Mouse (Mus musculus) adrenal gland, postnatal 14 days (tissue): ENCODE results near the gene Vmn2r73. TPM values are rescaled to one million over a fixed set of nuclear protein-coding genes. Genes with fewer than 3 reads are reported as not detected.

Experiments
- DNase-seq: peaks from one replicate; pipeline ENCODE4 v3.0.0; 2021; ENCODE audit warnings: mixed read lengths
- long read RNA-seq, 2 experiments: library from polyadenylated mRNA; stranded (forward); transcript quantifications; one replicate each; pipeline ENCODE4 v2.0.0; 2021
- total RNA-seq: library from RNA; stranded (reverse); gene quantifications from 2 replicates; pipeline ENCODE4 v1.2.3, GENCODE M21; 2021

Vmn2r73 gene
- not detected in 2 replicates for total RNA-seq
- long read RNA-seq, experiment 1 = 0 reads
- long read RNA-seq, experiment 2 = 0 reads

GRCm38 (mm10) chr7:85876166-85876565 is at the start of gene Vmn2r73:
Gene Vmn2r73, minus strand, starts transcription at chr7:85876266.
- DNase-seq = no peak

DNA sequence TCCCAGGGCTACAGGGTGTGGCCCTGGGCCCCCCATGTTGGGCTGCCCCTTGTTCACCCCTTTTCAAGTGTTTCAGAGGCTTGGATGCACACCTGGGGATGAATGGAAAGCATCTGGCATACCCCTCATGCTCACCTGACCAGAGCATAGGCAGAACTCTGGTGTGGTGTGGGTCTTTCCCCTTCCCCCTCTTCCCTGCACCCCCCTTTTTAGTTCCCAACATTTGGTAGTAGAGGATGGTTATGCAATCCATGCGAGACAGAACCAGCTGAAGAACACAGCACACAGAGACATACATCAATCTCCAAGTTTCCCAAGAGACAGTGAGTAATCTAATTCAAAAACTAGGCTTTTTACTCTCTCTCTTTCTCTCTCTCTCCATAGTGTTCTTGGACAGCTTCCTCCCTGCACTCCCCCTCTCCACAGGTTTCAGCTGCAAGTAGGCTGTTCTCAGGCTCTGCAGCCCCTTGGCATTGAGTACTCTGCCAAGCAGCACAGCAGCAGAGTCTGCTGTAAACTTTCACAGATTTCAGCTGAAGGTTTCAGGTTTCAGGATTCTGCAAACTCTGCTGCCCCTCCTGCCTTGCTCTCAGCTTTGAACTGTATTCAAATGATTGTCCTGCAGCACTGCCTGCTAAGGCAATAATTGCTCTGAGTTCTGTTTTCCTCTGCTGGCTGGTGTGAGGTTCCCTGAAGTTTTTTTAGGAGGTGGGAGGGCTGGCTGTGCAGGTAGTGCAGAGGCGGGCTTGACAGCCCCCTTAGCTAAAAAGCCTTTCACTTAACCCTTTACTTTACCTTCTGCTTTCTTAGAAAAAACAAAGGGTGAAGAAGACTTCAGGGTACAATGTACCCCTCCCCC is 35.7 kb downstream of the Vmn2r73 start:
- no peak for DNase-seq

DNA sequence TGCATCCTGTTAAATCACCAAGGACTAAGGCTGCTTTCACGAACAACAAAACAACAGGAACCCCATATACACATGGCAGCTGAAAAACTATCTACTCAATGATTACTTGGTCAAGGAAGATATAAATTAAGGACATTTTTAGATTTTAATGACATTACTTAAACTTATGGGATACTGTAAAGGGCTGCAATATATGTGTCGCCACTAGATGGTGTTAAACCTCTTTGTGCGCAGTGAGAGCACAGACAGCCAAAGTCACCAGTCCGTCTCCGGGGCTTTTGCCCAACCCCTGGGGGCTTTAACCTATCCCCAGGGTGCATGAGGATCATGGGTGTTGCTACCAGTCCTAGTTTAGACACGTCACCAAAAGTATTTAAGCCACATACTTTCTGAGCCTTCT is 58.0 kb downstream of the Vmn2r73 start:
- DNase-seq = peak; percentile 11

Other genes with a start within 250 kb of the Vmn2r73 start
- not detected in 2 replicates for gene Vmn2r72, start 121.2 kb downstream of the Vmn2r73 start, total RNA-seq
- not detected in 2 replicates for gene Vmn2r74, start 85.4 kb upstream of the Vmn2r73 start, total RNA-seq